Mouse (Mus musculus) intestine, postnatal 0 days (tissue): ENCODE measurements at regions not wholly inside any gene's neighbourhood (a gene's known extent, or its start where the extent isn't known, plus 50 kb on each side); places are given as distances from the start of the nearest gene placed in this dataset.

Experiments used
- ATAC-seq: fragments of 200-750 bp; cut with Nextera tagmentation; 2 replicates; pipeline ENCODE4 v1.8.0; 2017; ENCODE audit warnings: mild to moderate bottlenecking, moderate TSS enrichment, moderate library complexity
- H3K27ac ChIP-seq: fragments of 300-500 bp; sonication (generic); 2 replicates; pipeline ENCODE4 v1.5.1; 2014; ENCODE audit warnings: mild to moderate bottlenecking, low read depth, low read length, moderate library complexity
- H3K27me3 ChIP-seq: fragments of 300-500 bp; sonication (generic); replicated peaks from 2 replicates; pipeline ENCODE4 v1.6.1; 2014; ENCODE audit warnings: low read length, mixed read lengths; ENCODE audit not compliant: control insufficient read depth, insufficient read depth
- H3K36me3 ChIP-seq: fragments of 300-500 bp; sonication (generic); 2 replicates; pipeline ENCODE4 v1.6.1; 2014; ENCODE audit warnings: mild to moderate bottlenecking, moderate library complexity; ENCODE audit not compliant: control insufficient read depth, insufficient read depth
- H3K4me1 ChIP-seq: fragments of 300-500 bp; sonication (generic); replicated peaks from 2 replicates; pipeline ENCODE4 v1.6.1; 2014; ENCODE audit warnings: antibody characterized with exemption, low read length, mixed read lengths; ENCODE audit not compliant: control insufficient read depth, insufficient read depth
- H3K4me2 ChIP-seq: fragments of 300-500 bp; sonication (generic); replicated peaks from 2 replicates; pipeline ENCODE4 v1.6.1; 2014; ENCODE audit warnings: low read depth, mild to moderate bottlenecking, moderate library complexity
- H3K4me3 ChIP-seq: fragments of 300-500 bp; sonication (generic); 2 replicates; pipeline ENCODE4 v1.5.1; 2014; ENCODE audit warnings: low read depth, low read length
- H3K9ac ChIP-seq: fragments of 300-500 bp; sonication (generic); 2 replicates; pipeline ENCODE4 v1.6.1; 2014; ENCODE audit warnings: mild to moderate bottlenecking, low read depth, low read length
- H3K9me3 ChIP-seq: fragments of 300-500 bp; sonication (generic); 2 replicates; pipeline ENCODE4 v1.6.1; 2016; ENCODE audit warnings: mixed run types; ENCODE audit not compliant: control insufficient read depth
- CTCF ChIP-seq: sonication (generic); IDR thresholded peaks from 2 replicates; pipeline ENCODE4 v1.5.1; 2016; ENCODE audit warnings: low read depth, mild to moderate bottlenecking, control low read depth, antibody characterized with exemption, moderate library complexity
- WGBS: fragments of 180-500 bp; shearing (Covaris S2); extraction: QIAGEN DNeasy Blood & Tissue Kit; methylation state at CpG from one replicate; pipeline ENCODE4 v1.1.7; 2014; 5-methylcytosine and 5-hydroxymethylcytosine counted together

DNA sequence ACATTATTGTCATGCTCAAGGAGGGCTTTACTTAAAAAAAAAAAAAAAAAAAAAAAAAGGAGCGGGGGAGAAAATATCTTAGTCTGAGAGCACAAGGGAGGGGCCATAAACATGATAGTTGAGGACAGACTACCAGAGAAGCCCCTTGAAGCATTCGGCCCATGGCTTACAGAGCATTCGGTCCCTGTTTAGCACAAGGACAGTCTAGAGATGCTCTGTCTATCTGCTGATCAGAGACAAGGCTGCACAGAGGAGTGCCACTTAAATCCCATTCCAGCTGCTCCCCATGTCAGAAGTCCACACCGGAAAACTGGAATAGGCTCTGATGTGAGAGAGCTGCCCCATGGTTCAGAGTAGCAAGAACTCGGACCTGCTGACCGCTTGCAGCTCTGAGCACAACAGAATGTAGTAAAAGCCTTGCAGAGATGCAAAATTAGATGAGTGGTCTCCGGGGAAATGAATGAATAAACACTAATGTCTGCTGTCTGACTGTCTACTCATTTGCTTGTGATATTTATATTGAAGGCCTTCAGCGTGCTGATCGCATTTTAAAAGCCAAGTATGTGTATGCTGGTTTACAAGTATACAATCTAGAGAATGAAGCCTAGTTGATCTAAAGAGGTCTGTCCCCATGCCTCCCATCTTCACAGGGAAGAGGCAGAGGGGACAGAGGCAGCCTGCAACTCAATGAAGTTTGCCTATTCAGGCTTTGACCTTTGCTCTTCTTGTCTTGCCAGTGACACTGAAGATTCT, 158.4 kb upstream of the Zbtb20 start:
- Histone ChIP-seq H3K27me3 (no peaks in the 10 kb centered on the region), H3K4me2 (no peak overlapping the region), H3K4me1 (no peaks in the 10 kb centered on the region), H3K9me3 (no peaks in the 10 kb centered on the region), H3K27ac (no peak overlapping the region), H3K36me3 (no peaks in the 10 kb centered on the region), H3K9ac (no peak overlapping the region), H3K4me3 (no peak overlapping the region)
- ATAC-seq = no peak
- 77% methylated on average over 9 of the region's 9 CpGs for WGBS
- no peak for TF ChIP-seq CTCF

DNA sequence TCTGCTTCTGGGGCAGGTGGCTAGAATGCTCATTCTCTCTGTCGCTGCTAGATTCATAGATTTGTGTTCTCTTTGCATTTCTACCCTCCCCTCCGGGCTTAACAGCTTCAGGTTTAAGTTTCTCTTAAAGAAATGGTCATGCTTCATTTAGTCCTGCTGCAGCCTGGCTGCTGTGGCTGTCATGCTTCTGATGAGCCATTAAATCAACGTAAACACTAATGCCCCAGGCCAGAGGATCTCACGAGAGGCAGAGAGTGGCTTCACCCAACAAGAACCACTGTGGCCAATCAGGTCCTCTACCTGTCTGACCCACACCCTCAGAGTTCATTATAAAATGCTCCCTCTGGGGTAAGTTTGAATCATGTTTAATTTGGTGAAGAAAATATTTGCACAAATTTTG, 173.0 kb upstream of the Zbtb20 start:
- no peak for ATAC-seq
- H3K27me3 ChIP-seq = no peaks in the 10 kb centered on the region
- H3K36me3 ChIP-seq = no peaks in the 10 kb centered on the region
- no peak overlapping the region for H3K4me3 ChIP-seq
- no peak overlapping the region for H3K27ac ChIP-seq
- H3K9ac ChIP-seq = no peak overlapping the region
- H3K9me3 ChIP-seq = no peaks in the 10 kb centered on the region
- no peak overlapping the region for H3K4me2 ChIP-seq
- no peaks in the 10 kb centered on the region for H3K4me1 ChIP-seq
- TF ChIP-seq CTCF = no peak
- 42% methylated on average over 4 of the region's 4 CpGs for WGBS

DNA sequence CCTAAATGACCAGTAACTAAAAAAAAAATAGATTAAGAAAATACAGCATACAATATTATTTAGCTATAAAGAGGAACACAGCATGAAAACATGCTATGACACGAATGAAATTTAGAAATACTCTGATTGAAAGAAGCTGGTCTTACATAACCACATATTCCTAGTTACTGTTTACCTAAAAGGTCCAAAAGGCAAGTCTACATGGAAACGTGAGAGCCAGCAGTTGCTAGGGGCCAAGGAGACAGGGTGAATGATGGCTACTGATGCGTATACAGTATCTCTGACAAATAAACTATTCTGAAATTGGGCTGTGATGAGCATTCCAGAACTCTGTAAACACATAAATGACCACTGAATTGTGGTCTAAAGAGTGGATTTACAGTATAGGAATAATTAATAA, 194.5 kb upstream of the Zbtb20 start:
- Histone ChIP-seq H3K4me1 (no peaks in the 10 kb centered on the region), H3K27ac (no peak overlapping the region), H3K4me3 (no peak overlapping the region), H3K36me3 (no peaks in the 10 kb centered on the region), H3K9me3 (no peaks in the 10 kb centered on the region), H3K4me2 (no peak overlapping the region), H3K27me3 (no peaks in the 10 kb centered on the region), H3K9ac (no peak overlapping the region)
- TF ChIP-seq CTCF = no peak
- 46% methylated on average over 3 of the region's 3 CpGs for WGBS
- no peak for ATAC-seq

- 73% methylated on average over 5 of the region's 5 CpGs for WGBS
- H3K4me2 ChIP-seq = no peak overlapping the region
- no peaks in the 10 kb centered on the region for H3K36me3 ChIP-seq
- H3K4me3 ChIP-seq = no peak overlapping the region
- no peak overlapping the region for H3K27ac ChIP-seq
- H3K9ac ChIP-seq = no peak overlapping the region
- no peaks in the 10 kb centered on the region for H3K9me3 ChIP-seq
- H3K4me1 ChIP-seq = no peaks in the 10 kb centered on the region
- TF ChIP-seq CTCF = no peak
- no peak for ATAC-seq
- no peaks in the 10 kb centered on the region for H3K27me3 ChIP-seq
Observed at GRCm38 (mm10) chr16:42677211-42677610, 198.5 kb upstream of the Zbtb20 start.

DNA sequence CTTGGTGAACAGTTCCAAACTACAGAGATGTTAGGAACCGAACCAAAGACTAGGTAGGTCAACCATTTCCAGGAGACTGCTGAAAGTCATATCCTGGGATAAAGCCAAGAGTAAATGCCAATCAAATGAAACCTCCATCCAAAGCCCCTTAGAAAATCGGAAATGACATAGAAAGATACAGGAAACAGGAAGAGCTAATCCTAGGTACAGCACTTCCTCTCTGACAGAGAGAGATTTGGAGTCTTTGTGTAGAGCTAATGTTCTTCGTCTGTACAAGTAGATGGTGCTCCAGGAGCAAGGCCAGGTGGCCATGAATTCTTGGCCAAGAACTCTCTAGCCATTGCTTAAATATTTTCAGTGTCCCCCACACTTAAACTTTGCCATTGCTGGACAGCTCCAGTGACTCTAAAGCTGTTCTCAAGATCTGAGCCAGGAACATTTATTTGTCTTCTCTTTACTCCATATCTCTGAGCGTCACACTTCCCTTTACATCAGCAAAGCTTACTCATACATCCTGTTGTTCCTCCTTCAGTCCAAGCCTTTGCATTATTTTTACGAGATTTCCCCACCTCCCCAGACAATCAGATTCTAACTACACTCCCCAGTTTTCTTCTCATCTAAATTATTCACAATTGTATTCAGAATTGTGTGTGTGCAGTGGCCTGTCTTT, 199.1 kb upstream of the Zbtb20 start:
- Histone ChIP-seq H3K4me2 (no peak overlapping the region), H3K9ac (no peak overlapping the region), H3K9me3 (no peaks in the 10 kb centered on the region), H3K27me3 (no peaks in the 10 kb centered on the region), H3K36me3 (no peaks in the 10 kb centered on the region), H3K27ac (no peak overlapping the region), H3K4me1 (no peaks in the 10 kb centered on the region), H3K4me3 (no peak overlapping the region)
- WGBS = 63% methylated on average over 5 of the region's 5 CpGs
- TF ChIP-seq CTCF = no peak
- no peak for ATAC-seq

DNA sequence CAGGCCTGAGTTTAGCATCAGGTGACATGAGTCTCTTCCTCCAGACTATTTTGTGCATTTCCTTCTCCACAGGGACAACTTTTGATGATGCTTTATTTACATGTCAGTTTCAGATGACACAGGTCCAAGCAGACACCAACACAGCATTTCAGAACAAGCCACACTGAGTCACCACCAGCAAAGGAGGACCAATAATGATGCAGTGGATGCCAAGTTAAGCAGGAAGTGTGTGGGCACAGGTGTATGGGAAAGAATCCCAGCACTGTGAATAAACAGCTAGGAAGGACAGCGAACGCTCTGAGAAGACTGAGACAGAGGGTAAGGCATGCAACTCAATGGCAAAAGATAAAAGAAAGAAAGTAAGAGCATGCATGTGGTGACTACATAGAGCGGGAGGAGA, 200.7 kb upstream of the Zbtb20 start:
- Histone ChIP-seq H3K4me2 (no peak overlapping the region), H3K4me3 (no peak overlapping the region), H3K9me3 (no peaks in the 10 kb centered on the region), H3K9ac (no peak overlapping the region), H3K36me3 (no peaks in the 10 kb centered on the region), H3K27ac (no peak overlapping the region), H3K27me3 (no peaks in the 10 kb centered on the region), H3K4me1 (no peaks in the 10 kb centered on the region)
- no peak for ATAC-seq
- 86% methylated on average over 3 of the region's 3 CpGs for WGBS
- TF ChIP-seq CTCF = no peak
